ENCODE assay signal across 13 mouse cellular contexts in genomic region chr12:8345539-8345938, GRCm38 (mm10). TPM values are rescaled to one million over a fixed set of nuclear protein-coding genes. Genes with fewer than 3 reads are reported as not detected.
DNase-seq lines count a peak whose midpoint lies in the region; ATAC-seq and TF ChIP-seq lines count a peak whose summit lies in the region.
"Had no signal": no experiment of that assay in that cellular context is flagged by ENCODE, and none has a peak within 500 bp of the region (broad histone marks: within the 10 kb centered on the region; RNA-seq: fewer than 3 reads in every experiment).

No protein-coding gene starts in this region.

- ATAC-seq in forebrain, postnatal 0 days = no peak
- no peak for ATAC-seq in kidney, embryonic 15.5 days (replicated peaks; ENCODE audit: low FRiP score)
- no peak for ATAC-seq in limb, embryonic 15.5 days (ENCODE audit: insufficient number of reproducible peaks, low FRiP score, low TSS enrichment, low read depth)

- no peak for TF ChIP-seq CTCF in forebrain, postnatal 0 days (IDR thresholded peaks at IDR 0.05; ENCODE audit: low read depth)
- no peak for TF ChIP-seq CTCF in bone marrow, adult 2 months (IDR thresholded peaks at IDR 0.05; ENCODE audit: control insufficient read depth, insufficient read depth, low read length)

- H3K36me3 ChIP-seq in forebrain, embryonic 10.5 days (replicated peaks) = peaks cover 22% of the 10 kb centered on the region
- peaks cover 27% of the 10 kb centered on the region; the same call in 1 of the 2 replicates for H3K36me3 ChIP-seq in forebrain, postnatal 0 days (ENCODE audit: insufficient read depth)
- H3K36me3 ChIP-seq in kidney, embryonic 15.5 days = peaks cover 20% of the 10 kb centered on the region
- peaks cover 18% of the 10 kb centered on the region; the same call in 1 of the 2 replicates for H3K36me3 ChIP-seq in limb, embryonic 15.5 days

- no peaks in the 10 kb centered on the region for H3K9me3 ChIP-seq in forebrain, embryonic 10.5 days
- H3K9me3 ChIP-seq in forebrain, postnatal 0 days (ENCODE audit: low read length) = no peaks in the 10 kb centered on the region
- H3K9me3 ChIP-seq in kidney, embryonic 15.5 days (replicated peaks) = no peaks in the 10 kb centered on the region
- no peaks in the 10 kb centered on the region for H3K9me3 ChIP-seq in limb, embryonic 15.5 days
- H3K9me3 ChIP-seq: forebrain, embryonic 12.5 days had no signal

- no peak overlapping the region for H3K9ac ChIP-seq in forebrain, postnatal 0 days
- H3K9ac ChIP-seq in kidney, embryonic 15.5 days = no peak overlapping the region
- H3K9ac ChIP-seq in limb, embryonic 15.5 days = no peak overlapping the region
- H3K9ac ChIP-seq: forebrain, embryonic 12.5 days had no signal

- TF ChIP-seq POLR2A in bone marrow, adult 2 months (IDR thresholded peaks at IDR 0.05; ENCODE audit: borderline replicate concordance, control insufficient read depth, low read depth, low read length) = no peak

- no peaks in the 10 kb centered on the region for H3K27me3 ChIP-seq in forebrain, embryonic 10.5 days (ENCODE audit: poor library complexity, severe bottlenecking)
- no peaks in the 10 kb centered on the region for H3K27me3 ChIP-seq in forebrain, postnatal 0 days (ENCODE audit: insufficient read depth, low read length)
- no peaks in the 10 kb centered on the region for H3K27me3 ChIP-seq in kidney, embryonic 15.5 days
- no peaks in the 10 kb centered on the region for H3K27me3 ChIP-seq in limb, embryonic 15.5 days
- H3K27me3 ChIP-seq: forebrain, embryonic 12.5 days had no signal

- H3K4me1 ChIP-seq in forebrain, embryonic 10.5 days = peaks cover 31% of the 10 kb centered on the region
- 0 out of 2 replicates have a peak, but pooled peaks cover 5% of the 10 kb centered on the region for H3K4me1 ChIP-seq in forebrain, postnatal 0 days (ENCODE audit: insufficient read depth)
- peaks cover 24% of the 10 kb centered on the region; the same call in 1 of the 2 replicates for H3K4me1 ChIP-seq in kidney, embryonic 15.5 days
- peaks cover 19% of the 10 kb centered on the region; the same call in 1 of the 2 replicates for H3K4me1 ChIP-seq in bone marrow, adult 2 months (ENCODE audit: control insufficient read depth, insufficient read depth, low read length)
- H3K4me1 ChIP-seq in limb, embryonic 15.5 days = peaks cover 16% of the 10 kb centered on the region

- H3K27ac ChIP-seq in forebrain, embryonic 10.5 days = peak overlapping the region; percentile 70
- no peak overlapping the region for H3K27ac ChIP-seq in forebrain, postnatal 0 days (ENCODE audit: low read depth, low read length)
- peak overlapping the region; percentile 69 for H3K27ac ChIP-seq in kidney, embryonic 15.5 days
- H3K27ac ChIP-seq in bone marrow, adult 2 months (ENCODE audit: control insufficient read depth, insufficient read depth, low read depth, low read length, poor library complexity) = peak overlapping the region; percentile 88
- peak overlapping the region; percentile 29; the same call in 1 of the 2 replicates for H3K27ac ChIP-seq in limb, embryonic 15.5 days
- H3K27ac ChIP-seq: forebrain, embryonic 12.5 days had no signal

- no peak overlapping the region for H3K4me2 ChIP-seq in forebrain, postnatal 0 days (ENCODE audit: low read depth)
- no peak overlapping the region for H3K4me2 ChIP-seq in kidney, embryonic 15.5 days
- H3K4me2 ChIP-seq in limb, embryonic 15.5 days = 0 out of 2 replicates have a peak overlapping the region, but pooled peaks have one; percentile 6
- H3K4me2 ChIP-seq: forebrain, embryonic 12.5 days had no signal

- 90% methylated on average over 5 of the region's 5 CpGs for WGBS in forebrain, embryonic 10.5 days
- whole genome bisulfite sequencing in forebrain, postnatal 0 days = 97% methylated on average over 5 of the region's 5 CpGs
- WGBS in kidney, embryonic 15.5 days = 92% methylated on average over 5 of the region's 5 CpGs
- WGBS in bone marrow, adult 2 months = 67% methylated on average over 5 of the region's 5 CpGs
- 96% methylated on average over 5 of the region's 5 CpGs for WGBS in limb, embryonic 15.5 days

- no peak for DNase-seq in forebrain, embryonic 10.5 days (ENCODE audit: extremely low spot score, low spot score)
- no peak for DNase-seq in forebrain, postnatal 0 days
- DNase-seq in kidney, postnatal 25 days = no peak
- DNase-seq in urinary bladder, postnatal 25 days (ENCODE audit: low spot score) = no peak
- DNase-seq in frontal cortex, adult 2 months (ENCODE audit: extremely low spot score in 1 of 2, low spot score in 1 of 2) = no peak
- DNase-seq: midbrain, embryonic 14.5 days had no signal

- H3K4me3 ChIP-seq in forebrain, embryonic 10.5 days = no peak overlapping the region
- H3K4me3 ChIP-seq in forebrain, postnatal 0 days (ENCODE audit: low read depth, low read length) = no peak overlapping the region
- no peak overlapping the region for H3K4me3 ChIP-seq in kidney, embryonic 15.5 days (replicated peaks)
- H3K4me3 ChIP-seq in bone marrow, adult 2 months (replicated peaks; ENCODE audit: control insufficient read depth, low read depth, low read length) = peak overlapping the region; percentile 46
- no peak overlapping the region for H3K4me3 ChIP-seq in limb, embryonic 15.5 days
- H3K4me3 ChIP-seq: forebrain, embryonic 12.5 days had no signal

RNA-seq across cellular contexts. Expression of gene Hs1bp3, which starts 32.3 kb away (rescaled TPM):
- 15.3 and 17.8 TPM in 2 replicates for polyA plus RNA-seq in forebrain, embryonic 10.5 days (2016; fragmentation: Nextera tagmentation; extraction: Ambion mirVana)
- total RNA-seq in forebrain, postnatal 0 days (2014; rRNA removed) = 5.5 and 7.0 TPM in 2 replicates
- polyA plus RNA-seq in forebrain, postnatal 0 days (2015; fragmentation: Nextera tagmentation; extraction: Ambion mirVana) = 4.2 and 5.8 TPM in 2 replicates
- 14.2 and 16.5 TPM in 2 replicates for polyA plus RNA-seq in kidney, embryonic 15.5 days (2015; fragmentation: Nextera tagmentation; extraction: Ambion mirVana)
- 2.3 and 3.2 TPM in 2 replicates for polyA plus RNA-seq in bone marrow, adult 2 months (2011; ENCODE audit: insufficient read depth, insufficient read length, low replicate concordance, missing spikeins)
- 16.8 and 17.0 TPM in 2 replicates for polyA plus RNA-seq in limb, embryonic 15.5 days (2015; fragmentation: Nextera tagmentation; extraction: Ambion mirVana)
- polyA plus RNA-seq in frontal cortex, adult 2 months (2012; rRNA removed) = 12.8 and 13.5 TPM in 2 replicates

RNA-seq across cellular contexts. Expression of gene Gdf7, which starts 43.8 kb away (rescaled TPM):
- polyA plus RNA-seq in forebrain, embryonic 10.5 days (2016; fragmentation: Nextera tagmentation; extraction: Ambion mirVana) = 0.11 TPM in 1 of 2 replicates, not detected in the other
- total RNA-seq in forebrain, postnatal 0 days (2014; rRNA removed) = 0.14 and 0.54 TPM in 2 replicates
- polyA plus RNA-seq in forebrain, postnatal 0 days (2015; fragmentation: Nextera tagmentation; extraction: Ambion mirVana) = 0.10 and 0.18 TPM in 2 replicates
- 1.1 and 1.2 TPM in 2 replicates for polyA plus RNA-seq in kidney, embryonic 15.5 days (2015; fragmentation: Nextera tagmentation; extraction: Ambion mirVana)
- polyA plus RNA-seq in bone marrow, adult 2 months (2011; ENCODE audit: insufficient read depth, insufficient read length, low replicate concordance, missing spikeins) = not detected in 2 replicates
- 0.20 and 0.27 TPM in 2 replicates for polyA plus RNA-seq in limb, embryonic 15.5 days (2015; fragmentation: Nextera tagmentation; extraction: Ambion mirVana)
- polyA plus RNA-seq in frontal cortex, adult 2 months (2012; rRNA removed) = 0.08 and 0.26 TPM in 2 replicates
- total RNA-seq: adrenal gland, postnatal 36 days; hematopoietic stem cell, adult 5-6 weeks; layer of hippocampus, postnatal 10 days had no signal
